Mouse (Mus musculus) kidney, adult 2 months (tissue): ENCODE data around the gene Myo1c.

Experiments
- CTCF ChIP-seq: fragments of 200-500 bp; conservative IDR thresholded peaks from 2 replicates; pipeline ENCODE4 v1.5.1; 2011; ENCODE audit warnings: low read depth, mild to moderate bottlenecking, control low read depth, low read length, moderate library complexity, mixed read lengths; ENCODE audit not compliant: insufficient read depth, insufficient read length
- POLR2A ChIP-seq: fragments of 200-500 bp; IDR thresholded peaks from one replicate; pipeline ENCODE4 v1.6.1; 2011; ENCODE audit warnings: low read depth, low read length, control low read depth

- TF ChIP-seq CTCF (no peak), POLR2A (no peak)
These were observed 37.2 kb downstream of the Myo1c start for GRCm38 (mm10) chr11:75687343-75687993.
